Mouse (Mus musculus): ENCODE results near the gene Efl1. TPM values are rescaled to one million over a fixed set of nuclear protein-coding genes. Genes with fewer than 3 reads are reported as not detected.
"Not testable (repeated sequence)": the region's sequence is repeated elsewhere in the genome, so short reads cannot be mapped to it uniquely, and the experiment has no call there.

Efl1 gene
- total RNA-seq, 2 experiments from 2014 or later: 9.8 to 10.5 TPM

DNA sequence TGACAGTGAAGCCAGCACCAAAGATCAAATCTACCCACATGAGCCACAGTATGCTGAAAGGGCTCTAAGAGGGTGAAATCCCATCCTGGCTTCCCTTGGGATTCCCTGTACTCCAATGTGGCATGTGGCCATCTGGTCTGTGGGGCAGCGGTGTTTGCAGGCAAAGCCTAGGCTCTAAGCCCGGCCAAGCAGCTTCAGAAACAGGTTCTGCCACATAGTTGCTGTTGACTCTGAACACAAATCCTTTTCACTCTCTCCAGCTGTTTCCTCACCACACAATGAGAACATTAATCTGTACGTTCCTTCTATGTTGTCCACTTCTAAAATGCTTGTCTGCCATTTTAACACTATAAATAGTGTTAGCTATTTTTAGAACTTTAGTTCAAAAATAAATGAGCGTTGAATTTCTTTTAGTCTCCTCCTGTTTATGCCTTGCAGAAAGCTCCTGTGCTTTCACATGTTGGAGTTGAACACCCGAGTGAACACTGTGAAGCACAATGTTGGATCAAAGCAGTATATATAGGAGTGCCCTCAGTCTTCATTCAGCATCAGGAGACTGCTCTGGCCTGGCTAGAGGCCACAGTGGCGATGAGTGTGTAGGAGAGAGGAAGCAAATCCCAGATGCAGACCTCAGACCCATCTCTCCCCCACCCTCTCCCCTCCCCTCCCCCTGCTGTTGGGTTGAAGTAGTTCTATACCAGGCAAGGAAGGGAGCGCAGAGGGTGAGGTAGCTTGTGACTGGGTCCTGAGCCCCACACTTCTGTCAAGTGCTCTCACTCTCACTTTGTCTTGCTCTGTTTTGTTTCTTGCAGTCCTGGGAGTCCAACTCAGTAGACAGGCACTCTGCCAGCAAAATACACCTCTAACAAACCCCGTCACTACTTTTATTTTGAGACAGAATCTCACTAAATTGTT is 104.0 kb downstream of the Efl1 start:
- no peak for DNase-seq
- intact Hi-C loops (cut with DNase I): no loop called here

DNA sequence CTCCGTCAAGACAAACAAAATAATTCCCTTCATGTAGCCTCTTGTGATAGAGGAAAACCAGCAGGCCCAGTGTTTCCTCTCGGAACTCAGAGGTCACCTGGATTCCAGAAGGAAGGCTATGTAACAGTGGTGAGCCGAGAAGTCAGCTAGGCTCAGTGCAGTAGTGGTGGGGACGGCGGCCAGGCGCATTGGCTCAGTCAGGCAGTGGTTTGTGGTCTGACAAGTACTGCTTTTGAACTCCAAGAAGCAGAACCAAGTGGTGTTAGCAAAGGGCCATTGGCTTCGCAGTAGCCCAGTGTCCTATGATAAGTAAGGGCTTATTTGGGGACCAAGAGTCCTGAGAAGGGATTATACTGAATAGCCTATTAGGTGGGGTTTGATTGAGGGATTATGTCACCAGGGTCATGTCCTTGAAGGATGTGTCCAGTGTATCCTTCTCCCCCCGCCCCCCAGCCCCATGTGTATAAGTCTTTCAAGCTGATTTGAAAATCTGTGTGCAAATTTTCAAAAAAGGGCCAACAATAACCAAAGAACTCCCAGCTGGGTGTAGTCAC is 107.3 kb downstream of the Efl1 start:
- no peak for DNase-seq
- intact Hi-C loops (cut with DNase I): no loop called here

DNA sequence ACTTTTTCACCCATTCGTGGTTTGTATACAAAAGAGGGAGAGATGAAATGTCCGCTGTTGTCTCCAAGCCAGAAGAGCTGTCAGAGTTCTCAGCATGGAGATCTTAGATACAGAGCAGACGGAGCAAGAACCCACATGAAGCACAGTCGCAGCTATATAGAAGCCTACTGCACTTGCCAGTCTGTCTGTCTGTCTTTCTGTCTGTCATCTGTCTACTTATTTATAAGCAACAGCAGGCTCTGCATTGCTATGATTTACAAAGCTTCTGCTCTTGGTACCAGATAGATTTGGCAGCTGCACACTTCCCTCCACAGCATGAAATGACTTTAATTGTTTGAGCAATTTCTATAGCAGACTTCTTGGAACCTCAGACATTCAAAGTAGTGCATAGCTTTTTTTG is 110.1 kb downstream of the Efl1 start:
- no peak for DNase-seq
- intact Hi-C loops (cut with DNase I): no loop called here

GRCm38 (mm10) chr7:82759091-82759490 is 110.7 kb downstream of the Efl1 start:
- DNase-seq: no peak
- intact Hi-C loops (cut with DNase I): no loop called here

DNA sequence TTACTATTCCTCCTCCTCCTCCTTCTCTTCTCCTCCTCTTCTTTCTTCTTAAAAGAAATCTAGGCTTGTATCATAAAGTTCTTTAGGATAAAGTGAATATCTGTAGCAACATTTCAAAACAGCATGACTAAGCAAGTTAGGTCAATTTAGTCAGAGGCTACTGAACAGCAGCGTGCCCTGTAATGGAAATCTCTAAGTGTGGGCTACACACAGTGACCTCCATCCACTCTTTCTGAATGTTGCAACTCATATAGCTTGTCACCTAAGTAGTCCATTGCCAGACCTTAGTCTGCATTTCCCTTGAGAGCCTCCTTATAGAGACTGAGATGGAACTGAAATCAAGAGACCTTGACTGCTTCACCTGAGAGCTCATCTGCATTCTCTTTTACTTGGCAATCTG is 116.5 kb downstream of the Efl1 start:
- DNase-seq: no peak
- intact Hi-C loops (cut with DNase I): no loop called here

DNA sequence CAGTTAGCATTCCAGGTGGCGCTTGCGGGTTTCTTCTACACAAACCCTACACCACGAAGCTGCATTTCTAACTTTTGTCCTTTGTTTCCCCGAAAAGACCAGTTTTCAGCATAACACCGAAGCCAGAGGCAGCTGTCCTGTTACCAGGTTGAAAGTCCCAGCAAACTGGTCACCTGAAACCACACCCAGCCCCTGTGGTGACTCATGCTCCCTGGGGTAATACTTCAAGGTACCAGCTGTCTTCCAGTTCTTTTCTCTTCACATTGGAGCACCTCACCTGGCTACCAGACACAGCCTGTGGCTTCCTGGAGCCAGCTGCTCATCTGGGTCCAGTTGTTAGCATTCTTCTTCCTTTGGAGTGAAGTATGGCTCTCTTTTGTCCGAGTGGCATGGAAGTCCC is 118.2 kb downstream of the Efl1 start:
- DNase-seq: no peak
- intact Hi-C loops (cut with DNase I): no loop called here

DNA sequence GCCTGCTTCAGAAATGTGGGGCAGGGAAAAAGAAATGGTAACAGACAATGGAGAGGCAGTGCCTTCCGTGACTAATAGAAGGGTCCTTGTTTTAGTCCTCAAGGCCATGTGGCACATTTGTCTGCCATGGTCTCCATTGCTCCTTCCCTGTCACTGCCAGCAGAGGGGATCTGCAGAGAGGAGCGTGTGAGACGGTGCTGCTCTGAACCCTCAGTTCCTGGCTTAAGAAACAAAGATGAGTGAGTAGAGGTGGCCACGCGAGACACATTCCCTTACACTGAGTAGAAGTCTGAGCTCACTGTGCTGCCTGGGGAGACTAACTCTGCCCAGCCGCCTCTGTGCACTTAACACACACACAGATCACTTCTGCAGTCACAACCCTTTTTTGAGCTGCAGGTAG is 121.8 kb downstream of the Efl1 start:
- DNase-seq: no peak
- intact Hi-C loops (cut with DNase I): no loop called here

DNA sequence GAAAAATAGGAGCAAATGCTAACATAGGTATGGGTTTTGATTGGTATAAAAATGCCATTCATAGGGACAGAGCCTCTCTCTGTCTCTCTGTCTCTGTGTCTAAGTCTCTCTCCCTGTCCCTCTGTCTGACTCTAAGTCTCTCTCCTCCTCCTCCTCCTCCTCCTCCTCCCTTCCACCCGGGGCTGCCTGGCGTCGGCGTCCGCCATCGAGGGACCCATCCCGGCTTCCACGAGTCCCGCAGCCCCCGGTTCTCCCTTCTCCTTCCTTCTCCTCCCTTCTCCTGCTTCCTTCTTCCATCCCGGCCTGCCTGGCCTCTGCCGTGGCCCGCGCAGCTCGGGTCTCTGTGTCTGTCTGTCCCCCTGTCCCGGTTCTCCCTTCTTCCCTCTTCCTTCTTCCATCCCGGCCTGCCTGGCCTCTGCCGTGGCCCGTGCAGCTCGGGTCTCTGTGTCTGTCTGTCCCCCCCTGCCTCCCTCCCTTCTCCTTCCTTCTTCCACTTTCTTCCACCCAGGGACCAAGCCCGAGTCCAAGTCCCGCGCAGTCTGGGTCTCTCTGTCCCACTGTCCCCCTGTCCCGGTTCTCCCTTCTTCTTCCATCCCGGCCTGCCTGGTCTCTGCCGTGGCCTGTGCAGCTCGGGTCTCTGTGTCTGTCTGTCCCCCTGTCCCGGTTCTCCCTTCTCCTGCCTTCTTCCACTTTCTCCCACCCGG is 122.7 kb downstream of the Efl1 start:
- DNase-seq; intact Hi-C loops (cut with DNase I): not testable (repeated sequence)

DNA sequence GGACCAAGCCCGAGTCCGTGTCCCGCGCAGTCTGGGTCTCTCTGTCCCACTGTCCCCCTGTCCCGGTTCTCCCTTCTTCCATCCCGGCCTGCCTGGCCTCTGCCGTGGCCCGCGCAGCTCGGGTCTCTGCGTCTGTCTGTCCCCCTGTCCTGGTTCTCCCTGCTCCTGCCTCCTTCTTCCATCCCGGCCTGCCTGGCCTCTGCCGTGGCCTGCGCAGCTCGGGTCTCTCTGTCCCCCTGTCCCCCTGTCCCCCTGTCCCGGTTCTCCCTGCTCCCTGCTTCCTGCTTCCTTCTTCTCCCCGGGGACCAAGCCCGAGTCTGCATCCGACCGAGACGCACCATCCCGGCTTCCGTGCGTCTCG is 123.2 kb downstream of the Efl1 start:
- intact Hi-C loops (cut with DNase I): not testable (repeated sequence)

DNA sequence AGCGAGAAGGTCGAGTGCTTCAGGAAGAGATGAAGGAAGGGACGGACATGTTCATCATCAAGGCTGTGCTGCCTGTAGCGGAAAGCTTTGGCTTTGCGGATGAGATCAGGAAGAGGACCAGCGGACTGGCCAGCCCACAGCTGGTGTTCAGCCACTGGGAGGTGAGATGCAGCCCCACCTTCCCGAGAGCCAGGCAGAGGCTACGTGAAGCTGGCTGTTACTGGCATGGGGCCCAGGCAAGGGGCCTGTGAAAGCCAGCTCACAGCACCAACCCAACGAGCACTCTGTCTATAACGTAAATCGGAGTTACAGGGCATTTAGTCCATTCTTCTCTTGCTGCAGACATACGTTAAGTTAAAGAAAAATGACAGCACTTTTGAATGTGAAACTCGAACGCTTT is 124.1 kb downstream of the Efl1 start:
- no peak for DNase-seq

More for the DNA sequence above, 123.2 kb downstream of the Efl1 start:
- not testable (repeated sequence) for DNase-seq

GRCm38 (mm10) chr7:82773150-82773549 is 124.7 kb downstream of the Efl1 start:
- no peak for DNase-seq
- intact Hi-C loops (cut with DNase I): no loop called here

More for the DNA sequence above, 124.1 kb downstream of the Efl1 start:
- intact Hi-C loops (cut with DNase I): no loop called here

DNA sequence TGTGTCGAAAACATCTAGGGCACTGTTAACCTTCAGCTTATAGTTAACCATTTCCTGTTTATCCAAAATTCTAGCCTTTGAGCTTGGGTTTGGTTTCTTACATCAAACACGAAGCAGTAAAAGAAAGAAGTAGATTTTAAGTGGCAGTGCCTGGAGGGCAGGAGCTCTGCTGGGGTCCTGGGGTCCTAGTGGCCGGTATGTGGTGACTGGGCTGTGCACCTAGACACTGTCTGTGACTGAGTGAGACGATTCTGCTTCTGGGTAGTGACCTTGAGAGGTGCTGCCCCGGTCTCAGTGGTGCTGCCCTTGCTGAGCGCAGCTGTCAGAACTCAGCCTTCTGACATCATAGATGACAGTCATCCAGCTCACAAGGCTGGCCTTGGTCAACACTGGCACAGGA is 125.5 kb downstream of the Efl1 start:
- intact Hi-C loops (cut with DNase I): no loop called here
- DNase-seq: no peak

- intact Hi-C loops (cut with DNase I): no loop called here
- DNase-seq: no peak
Observed at GRCm38 (mm10) chr7:82775090-82775489, 126.7 kb downstream of the Efl1 start.

DNA sequence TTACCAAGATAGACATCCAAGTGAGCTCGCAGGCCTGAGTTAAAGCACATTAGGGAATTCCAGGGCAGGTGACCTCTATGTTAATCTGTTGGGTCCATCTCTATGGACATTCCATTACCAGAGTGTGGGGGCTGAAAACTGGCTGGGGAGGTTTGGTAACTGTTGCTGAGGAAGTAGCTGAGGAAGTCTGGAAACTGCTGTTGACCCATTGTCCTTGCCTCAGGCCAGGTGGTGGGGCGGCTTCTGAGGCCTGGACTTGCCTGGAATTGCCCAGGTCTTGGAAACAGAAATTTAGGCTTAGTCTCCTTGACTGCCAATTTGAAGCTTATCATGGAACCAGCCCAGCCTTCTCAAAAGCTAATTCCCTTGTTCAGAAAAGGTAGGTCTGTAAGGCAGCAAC is 134.7 kb downstream of the Efl1 start:
- DNase-seq: no peak
- intact Hi-C loops (cut with DNase I): no loop called here

- intact Hi-C loops (cut with DNase I): no loop called here
- no peak for DNase-seq
Observed at GRCm38 (mm10) chr7:82783693-82784092, 135.3 kb downstream of the Efl1 start.

GRCm38 (mm10) chr7:82785335-82785934 is 137.0 kb downstream of the Efl1 start:
- intact Hi-C loops (cut with DNase I): no loop called here
- DNase-seq: no peak

DNA sequence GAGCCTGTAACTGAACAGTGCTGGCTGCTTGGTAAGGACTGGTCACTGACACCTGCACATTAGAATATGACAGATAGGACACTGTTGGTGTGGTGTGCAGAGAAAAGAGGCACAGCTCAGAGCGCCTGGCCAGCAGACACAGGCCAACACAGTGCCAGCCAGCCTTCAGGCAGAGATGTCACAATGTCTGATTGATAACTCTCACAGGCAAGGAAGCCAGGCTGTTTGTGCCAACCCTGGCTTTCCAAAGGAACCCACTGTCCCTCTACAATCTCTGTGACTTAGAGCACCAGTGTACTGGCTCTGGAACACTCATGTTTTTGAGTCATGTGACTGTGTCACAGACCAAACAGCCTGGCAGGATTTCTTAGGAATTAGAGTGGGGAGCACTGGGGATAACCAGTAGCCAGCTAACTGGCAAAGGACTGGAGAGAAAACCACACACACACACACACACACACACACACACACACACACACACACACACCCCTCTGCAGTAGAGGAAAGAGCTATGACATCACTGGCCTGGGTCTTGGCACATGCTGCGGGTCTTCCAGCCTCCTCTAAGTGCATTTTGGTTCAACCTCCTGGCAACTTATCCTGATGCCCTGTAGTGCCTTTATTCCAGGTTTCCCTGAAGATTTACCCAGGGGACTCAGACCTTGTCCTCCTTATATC is 137.7 kb downstream of the Efl1 start:
- peak; percentile 15 to 22 for DNase-seq
- intact Hi-C loops (cut with DNase I): no loop called here

DNA sequence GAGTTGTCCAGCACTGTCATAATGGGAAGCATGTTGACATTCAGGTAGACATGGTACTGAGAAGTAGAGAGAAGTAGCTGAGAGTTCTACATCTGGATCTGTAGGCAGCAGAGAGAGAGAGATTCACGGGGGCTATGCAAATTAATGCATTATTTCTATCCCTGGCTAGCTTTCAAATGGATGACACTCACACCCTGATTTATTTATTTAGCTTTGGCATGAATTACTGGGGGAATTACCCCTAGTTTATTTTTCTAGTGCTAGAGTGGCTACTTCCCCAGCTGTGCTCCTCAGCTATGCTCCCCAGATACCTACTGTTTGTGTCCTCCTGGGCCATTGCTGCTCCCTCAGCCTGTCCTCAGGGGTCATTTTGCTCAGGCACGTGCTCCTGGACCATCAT is 144.2 kb downstream of the Efl1 start:
- intact Hi-C loops (cut with DNase I): no loop called here
- no peak for DNase-seq

DNA sequence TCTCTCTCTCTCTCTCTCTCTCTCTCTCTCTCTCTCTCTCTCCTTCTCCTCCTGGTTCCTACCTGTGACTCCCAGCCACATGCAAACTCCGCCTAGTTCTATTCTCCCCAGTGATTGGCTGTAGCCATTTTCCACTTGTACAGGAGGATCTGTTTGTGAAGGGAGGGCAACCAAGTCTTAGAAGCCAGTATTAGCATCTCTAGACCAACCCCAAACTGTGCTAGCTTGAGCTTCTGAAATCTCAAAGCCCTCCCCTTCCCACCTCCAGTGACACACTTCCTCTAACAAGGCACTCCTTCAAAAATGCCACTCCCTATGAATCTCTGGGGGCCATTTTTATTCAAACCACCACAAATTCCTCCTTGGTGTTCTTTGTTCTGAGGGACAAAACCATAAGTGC is 144.7 kb downstream of the Efl1 start:
- DNase-seq: no peak
- intact Hi-C loops (cut with DNase I): no loop called here

DNA sequence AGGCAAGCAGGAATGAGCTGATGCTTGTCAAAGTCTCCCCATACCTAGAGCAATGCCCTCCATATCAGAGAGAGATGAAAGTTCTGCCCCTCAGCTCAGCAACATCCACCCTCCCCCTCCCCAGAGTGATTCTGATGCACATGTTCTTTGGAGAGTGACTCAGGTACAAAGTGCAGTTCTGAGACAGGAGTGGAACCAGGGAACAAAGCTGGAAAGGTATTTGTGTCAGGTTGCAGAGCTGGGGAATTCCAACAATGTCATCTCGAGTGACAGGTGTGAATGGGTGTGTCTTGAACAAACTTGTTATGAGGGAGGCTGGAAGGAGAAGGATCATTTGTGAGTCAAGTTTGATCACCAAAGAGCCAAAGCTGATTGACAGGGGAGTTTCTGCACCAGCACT is 146.1 kb downstream of the Efl1 start:
- no peak for DNase-seq

GRCm38 (mm10) chr7:82802206-82802605 is 153.8 kb downstream of the Efl1 start:
- no peak for DNase-seq
- intact Hi-C loops (cut with DNase I): no loop called here

More for the DNA sequence above, 146.1 kb downstream of the Efl1 start:
- intact Hi-C loops (cut with DNase I): no loop called here
